Mouse (Mus musculus) embryonic facial prominence, embryonic 15.5 days (tissue): ENCODE data around the gene Tmem263. TPM values are rescaled to one million over a fixed set of nuclear protein-coding genes. Genes with fewer than 3 reads are reported as not detected.

Experiments
- ATAC-seq: fragments of 200-750 bp; cut with Nextera tagmentation; 2 replicates; pipeline ENCODE4 v1.8.0; 2017; ENCODE audit warnings: low read depth, moderate TSS enrichment; ENCODE audit not compliant: insufficient number of reproducible peaks, low FRiP score, low TSS enrichment
- H3K27ac ChIP-seq: fragments of 300-500 bp; sonication (generic); replicated peaks from 2 replicates; pipeline ENCODE4 v1.5.1; 2015; ENCODE audit warnings: mild to moderate bottlenecking, inconsistent platforms
- H3K27me3 ChIP-seq: fragments of 300-500 bp; sonication (generic); 2 replicates; pipeline ENCODE4 v1.6.1; 2015; ENCODE audit warnings: inconsistent platforms
- H3K36me3 ChIP-seq: fragments of 300-500 bp; sonication (generic); 2 replicates; pipeline ENCODE4 v1.6.1; 2015; ENCODE audit warnings: mild to moderate bottlenecking, inconsistent platforms
- H3K4me1 ChIP-seq: fragments of 300-500 bp; sonication (generic); 2 replicates; pipeline ENCODE4 v1.6.1; 2015; ENCODE audit warnings: inconsistent platforms
- H3K4me2 ChIP-seq: fragments of 300-500 bp; sonication (generic); replicated peaks from 2 replicates; pipeline ENCODE4 v1.6.1; 2015; ENCODE audit warnings: mild to moderate bottlenecking, inconsistent platforms
- H3K4me3 ChIP-seq: fragments of 300-500 bp; sonication (generic); replicated peaks from 2 replicates; pipeline ENCODE4 v1.5.1; 2015; ENCODE audit warnings: mild to moderate bottlenecking, inconsistent platforms
- H3K9ac ChIP-seq: fragments of 300-500 bp; sonication (generic); 2 replicates; pipeline ENCODE4 v1.6.1; 2015; ENCODE audit warnings: inconsistent platforms
- H3K9me3 ChIP-seq: fragments of 300-500 bp; sonication (generic); replicated peaks from 2 replicates; pipeline ENCODE4 v1.6.1; 2016; ENCODE audit warnings: inconsistent platforms
- WGBS: fragments of 180-500 bp; shearing (Covaris S2); methylation state at CpG from one replicate; pipeline ENCODE4 v1.1.7; 2015; 5-methylcytosine and 5-hydroxymethylcytosine counted together
- polyA plus RNA-seq: library from polyadenylated mRNA; unstranded; fragments of >200 nt; fragmentation: Nextera tagmentation; extraction: Ambion mirVana; gene quantifications from 2 replicates; pipeline ENCODE4 v1.2.1, GENCODE M21; 2015

The Tmem263 gene
- 105 and 108 TPM in 2 replicates for polyA plus RNA-seq

DNA sequence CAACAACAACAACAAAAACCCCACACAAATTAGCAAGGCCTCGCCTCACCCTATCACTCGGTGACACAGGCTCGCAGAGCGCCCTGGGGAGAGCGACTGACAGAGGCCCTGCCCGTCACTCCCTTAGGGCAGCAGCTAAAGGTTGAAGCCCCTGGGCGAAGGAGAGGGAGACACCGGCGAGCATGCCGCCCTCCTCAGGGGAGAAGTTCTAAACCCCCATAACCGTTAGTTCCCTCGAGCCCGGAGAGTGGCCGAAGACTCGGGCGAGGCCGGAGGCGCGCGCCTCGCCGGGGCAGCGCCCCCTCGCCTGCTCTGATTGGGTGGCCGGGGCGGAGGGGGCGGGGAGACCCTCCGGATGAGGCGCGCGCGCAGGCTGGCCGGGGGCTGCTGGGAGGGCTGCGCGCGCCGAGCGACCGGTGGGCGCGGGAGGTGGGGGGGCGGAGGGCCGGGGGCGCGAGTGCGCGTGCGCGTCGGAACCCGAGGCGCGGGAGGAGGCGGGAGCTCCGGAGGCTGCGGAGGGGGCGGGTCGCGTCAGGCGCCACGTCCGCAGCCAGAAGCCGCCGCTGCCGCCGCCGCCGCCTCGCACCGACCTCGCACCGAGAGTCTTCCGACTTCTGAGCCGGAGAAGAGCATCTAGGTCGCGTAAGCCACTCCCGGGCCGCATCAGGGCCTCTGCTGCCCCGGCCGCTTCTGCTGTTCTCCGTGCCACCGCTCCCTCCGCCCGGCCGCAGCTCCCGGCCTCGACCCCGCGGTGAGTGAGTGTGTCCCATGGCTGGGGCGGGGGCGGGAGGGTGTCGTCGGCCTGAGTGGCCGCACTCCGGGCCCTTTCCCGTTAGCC, at the start of gene Tmem263, which contains the start of gene Fhl4:
Gene Tmem263, plus strand, starts transcription at position 381 of the 838 bp plus-strand sequence.
Gene Fhl4, minus strand, starts transcription at position 249 of the 838 bp plus-strand sequence.
- H3K4me1 ChIP-seq = peaks cover 14% of the 10 kb centered on the region
- peak; percentile 98 for ATAC-seq
- under 1% methylated on average over 72 of the region's 96 CpGs for WGBS

DNA sequence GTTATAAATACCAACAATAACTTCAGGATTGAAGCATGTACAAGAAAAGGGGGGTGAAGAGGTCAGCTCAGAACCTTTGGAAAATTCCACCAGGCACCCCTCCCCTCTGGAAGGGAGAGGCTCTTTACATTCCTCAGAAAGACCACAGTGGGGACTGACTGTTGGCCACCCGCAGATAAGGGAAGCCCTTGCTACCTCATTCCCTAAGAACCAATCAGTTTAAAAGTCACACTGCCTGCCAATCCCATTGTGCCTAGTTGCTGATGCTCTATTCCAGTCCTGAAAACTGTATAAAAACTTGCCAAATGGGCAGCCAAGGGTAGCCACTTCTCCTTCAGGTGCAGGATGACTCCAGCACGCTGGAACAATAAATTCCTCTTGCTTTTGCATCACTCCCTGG, 47.6 kb upstream of the Tmem263 start:
- ATAC-seq = no peak
- no peak overlapping the region for H3K27ac ChIP-seq

More for the DNA sequence above, at the start of gene Tmem263, which contains the start of gene Fhl4:
- no peaks in the 10 kb centered on the region for H3K36me3 ChIP-seq
- no peaks in the 10 kb centered on the region for H3K9me3 ChIP-seq
- H3K27ac ChIP-seq = peak within 1 kb of the TSS; percentile 91
- peak within 1 kb of the TSS; percentile 99 for H3K4me3 ChIP-seq
- H3K4me2 ChIP-seq = peak within 1 kb of the TSS; percentile 68
- H3K27me3 ChIP-seq = no peaks in the 10 kb centered on the region
- peak within 1 kb of the TSS; percentile 99 for H3K9ac ChIP-seq

DNA sequence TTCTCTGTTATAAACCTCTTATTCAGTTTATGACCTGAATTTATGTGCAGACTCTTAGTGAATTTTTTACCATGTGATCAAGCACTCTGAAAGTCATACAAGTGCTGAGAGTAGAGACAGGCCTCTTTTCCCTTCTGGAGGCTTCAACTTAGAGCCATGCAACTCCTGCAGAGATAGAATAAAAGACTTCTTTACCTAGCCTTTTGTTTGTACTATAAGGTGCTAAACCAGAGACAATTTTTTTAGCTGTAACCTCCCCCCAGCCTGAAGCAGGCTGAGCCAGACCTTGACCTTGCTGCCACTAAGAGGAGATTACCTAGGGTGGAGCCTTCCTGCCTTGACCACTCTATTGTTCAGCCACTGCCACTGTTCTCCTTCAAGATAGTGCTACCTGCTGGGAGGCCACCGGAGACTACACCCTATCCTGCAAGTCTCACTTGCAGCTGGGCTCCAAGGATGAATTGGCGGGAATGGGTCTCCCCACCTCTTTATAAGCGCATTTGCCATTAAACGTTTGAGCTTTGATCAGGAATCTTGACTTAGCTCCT, 30.7 kb upstream of the Tmem263 start:
- Histone ChIP-seq H3K9ac (no peak overlapping the region), H3K27ac (no peak overlapping the region), H3K36me3 (no peaks in the 10 kb centered on the region), H3K27me3 (no peaks in the 10 kb centered on the region), H3K4me3 (no peak overlapping the region), H3K4me1 (no peaks in the 10 kb centered on the region), H3K9me3 (no peaks in the 10 kb centered on the region), H3K4me2 (no peak overlapping the region)
- no peak for ATAC-seq
- WGBS = 58% methylated on average over 4 of the region's 4 CpGs

More for the DNA sequence above, 47.6 kb upstream of the Tmem263 start:
- Histone ChIP-seq H3K9me3 (no peaks in the 10 kb centered on the region), H3K27me3 (no peaks in the 10 kb centered on the region), H3K36me3 (no peaks in the 10 kb centered on the region), H3K4me3 (no peak overlapping the region), H3K4me1 (no peaks in the 10 kb centered on the region), H3K4me2 (no peak overlapping the region), H3K9ac (no peak overlapping the region)
- WGBS = 88% methylated on average over 2 of the region's 2 CpGs

DNA sequence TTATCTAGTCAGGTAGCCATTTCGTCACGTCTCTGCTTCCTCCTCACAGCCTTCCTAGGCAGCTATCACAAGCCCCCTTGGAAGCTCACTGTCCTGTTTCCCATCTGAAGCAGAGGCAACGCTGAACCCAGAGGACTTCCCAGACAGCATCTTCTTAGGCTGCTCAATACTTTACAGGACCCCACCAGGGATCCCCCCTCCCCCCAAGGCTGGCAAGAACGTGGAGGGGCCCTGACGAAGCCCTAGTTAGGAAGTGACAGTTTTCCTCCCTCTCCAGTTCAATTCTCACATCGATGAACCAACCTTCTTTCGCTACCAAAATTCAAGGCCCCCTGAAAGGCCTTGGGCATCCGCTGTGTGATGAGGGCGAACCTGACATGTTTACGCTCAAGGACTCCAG, 586 bp upstream of the Tmem263 start:
- peak overlapping the region; percentile 68 for H3K4me2 ChIP-seq
- peak overlapping the region; percentile 95 for H3K9ac ChIP-seq
- ATAC-seq = no peak
- peak overlapping the region; percentile 99 for H3K4me3 ChIP-seq
- WGBS = under 1% methylated on average over 10 of the region's 10 CpGs
- no peaks in the 10 kb centered on the region for H3K36me3 ChIP-seq
- no peaks in the 10 kb centered on the region for H3K9me3 ChIP-seq
- H3K4me1 ChIP-seq = peaks cover 14% of the 10 kb centered on the region
- no peaks in the 10 kb centered on the region for H3K27me3 ChIP-seq
- peak overlapping the region; percentile 89 for H3K27ac ChIP-seq

DNA sequence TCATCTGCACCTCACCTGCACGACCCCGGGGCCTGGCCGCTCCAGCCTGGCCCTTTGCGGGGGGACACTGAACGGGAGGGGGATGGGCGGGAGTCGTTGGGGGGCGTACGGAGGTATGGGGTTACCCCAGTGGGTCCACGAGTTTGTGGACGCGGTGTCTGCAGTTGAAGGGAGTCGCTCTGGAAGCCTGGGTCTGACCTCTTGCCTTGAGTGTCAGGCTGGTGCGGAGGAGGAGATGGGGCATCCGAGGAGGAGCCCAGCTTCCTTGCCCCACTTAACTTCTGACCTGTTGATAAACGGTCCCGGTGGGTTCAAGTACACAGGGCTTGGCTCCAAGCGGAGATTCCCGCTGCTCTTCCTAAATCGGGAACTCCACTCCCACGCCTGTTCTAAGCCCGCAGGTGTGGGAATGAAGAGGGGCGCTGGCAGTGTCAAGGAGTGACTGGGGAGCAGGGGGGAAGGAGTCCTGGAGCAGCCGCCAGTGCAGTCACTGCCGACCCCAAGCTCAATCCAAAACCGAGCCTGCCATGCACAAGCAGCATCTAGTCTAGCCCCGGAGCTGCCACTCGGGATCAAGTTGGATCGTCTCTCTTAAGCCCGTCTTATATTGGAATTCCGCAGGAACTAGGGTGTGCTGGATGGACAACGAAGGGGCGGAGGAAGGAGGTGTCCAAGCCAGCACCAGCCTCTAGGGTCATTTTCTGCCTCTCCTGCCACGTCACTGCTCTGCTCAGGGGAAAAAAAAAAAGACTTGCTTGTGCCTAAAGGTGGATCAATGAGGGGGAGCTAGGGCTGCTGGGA, 858 bp downstream of the Tmem263 start:
- ATAC-seq = no peak; the same call in 1 of the 2 replicates
- H3K27ac ChIP-seq = peak overlapping the region; percentile 91
- under 1% methylated on average over 34 of the region's 34 CpGs for WGBS
- no peaks in the 10 kb centered on the region for H3K27me3 ChIP-seq
- peaks cover 14% of the 10 kb centered on the region for H3K4me1 ChIP-seq
- no peaks in the 10 kb centered on the region for H3K9me3 ChIP-seq
- H3K4me3 ChIP-seq = peak overlapping the region; percentile 99
- no peaks in the 10 kb centered on the region for H3K36me3 ChIP-seq
- H3K4me2 ChIP-seq = peak overlapping the region; percentile 68
- H3K9ac ChIP-seq = peak overlapping the region; percentile 99

DNA sequence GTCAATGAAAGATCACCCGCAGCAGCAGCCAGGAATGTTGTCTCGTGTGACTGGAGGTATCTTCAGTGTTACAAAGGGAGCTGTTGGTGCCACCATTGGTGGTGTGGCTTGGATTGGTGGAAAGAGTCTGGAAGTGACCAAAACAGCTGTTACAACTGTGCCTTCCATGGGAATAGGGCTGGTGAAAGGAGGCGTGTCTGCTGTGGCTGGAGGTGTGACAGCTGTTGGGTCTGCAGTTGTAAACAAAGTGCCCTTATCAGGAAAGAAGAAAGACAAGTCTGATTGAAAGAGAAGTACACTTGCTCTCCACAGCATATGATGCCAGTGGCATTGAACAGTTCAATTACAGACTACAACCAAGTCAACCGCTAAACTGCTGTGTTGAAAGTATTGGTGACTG, 12.0 kb downstream of the Tmem263 start:
- H3K4me3 ChIP-seq = no peak overlapping the region
- no peak overlapping the region for H3K9ac ChIP-seq
- H3K36me3 ChIP-seq = peaks cover 25% of the 10 kb centered on the region
- 80% methylated on average over 4 of the region's 4 CpGs for WGBS
- no peak overlapping the region for H3K27ac ChIP-seq
- ATAC-seq = no peak
- no peaks in the 10 kb centered on the region for H3K4me1 ChIP-seq
- H3K9me3 ChIP-seq = no peaks in the 10 kb centered on the region
- H3K4me2 ChIP-seq = no peak overlapping the region
- H3K27me3 ChIP-seq = no peaks in the 10 kb centered on the region

DNA sequence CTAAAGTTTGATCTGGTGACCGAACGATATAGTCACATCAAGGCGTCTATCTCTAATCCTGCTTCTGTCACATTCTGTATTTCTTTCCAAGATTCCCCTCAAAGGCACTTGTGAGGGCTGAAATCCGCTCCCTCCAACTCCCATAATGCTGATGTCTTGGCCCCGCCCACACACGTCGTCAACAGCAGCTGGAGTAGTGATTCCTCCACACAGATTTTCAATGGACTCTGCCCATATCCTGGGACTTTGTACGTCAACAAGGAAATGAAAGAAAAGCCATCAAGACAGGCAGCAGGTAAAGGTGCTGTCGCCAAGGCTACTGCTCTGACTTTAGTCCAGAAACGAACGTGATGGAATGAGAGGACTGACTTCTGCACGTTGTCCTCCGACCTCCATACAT, 22.8 kb downstream of the Tmem263 start:
- H3K36me3 ChIP-seq = peaks cover 24% of the 10 kb centered on the region
- no peak overlapping the region for H3K4me3 ChIP-seq
- ATAC-seq = no peak

DNA sequence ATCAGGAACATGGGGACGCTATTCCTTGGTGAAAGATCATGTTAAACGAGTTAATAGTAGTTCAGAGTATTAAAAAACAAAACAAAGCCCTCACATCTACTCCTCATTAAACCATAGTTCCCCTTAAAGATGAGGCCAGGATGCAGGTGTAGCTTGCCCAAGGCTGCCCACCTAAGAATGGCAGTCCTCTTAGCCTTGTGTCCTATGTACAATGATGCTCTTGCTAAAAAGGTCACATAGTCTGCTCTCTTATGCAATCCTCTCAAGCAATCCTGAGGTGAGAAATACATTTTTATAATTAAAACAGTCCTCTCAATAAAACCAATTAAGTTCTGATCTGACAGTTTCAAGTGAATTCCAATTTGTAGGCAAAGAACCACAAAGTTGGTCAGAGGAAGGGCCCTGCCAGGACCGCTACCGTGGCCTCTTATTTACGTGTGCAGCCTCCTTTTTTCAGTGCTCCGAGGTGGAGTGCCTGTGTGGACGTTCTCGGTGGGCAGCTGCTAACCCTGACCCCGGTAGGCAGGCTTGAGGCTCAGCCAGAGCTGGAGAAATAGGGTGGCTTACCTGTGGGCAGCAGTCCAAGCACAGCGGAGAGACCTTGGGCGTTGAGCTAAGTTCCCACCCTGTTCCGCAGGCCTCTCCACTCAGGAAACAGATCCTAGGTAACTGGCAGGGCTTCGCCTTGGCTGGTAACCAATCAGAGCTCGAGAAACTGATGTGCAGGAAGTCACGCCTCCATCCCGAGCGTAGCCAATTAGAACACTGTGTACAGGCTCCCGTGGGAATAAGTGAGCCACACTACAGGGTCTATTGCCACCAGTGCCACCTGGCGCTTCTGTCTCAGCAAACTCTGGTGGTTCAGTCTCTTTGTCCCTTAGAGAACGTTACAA, 25.2 kb downstream of the Tmem263 start, which contains the start of gene Mterf2:
Gene Mterf2, minus strand, starts transcription at position 633 of the 893 bp plus-strand sequence.
- H3K4me2 ChIP-seq = peak within 1 kb of the TSS; percentile 61
- peaks cover 11% of the 10 kb centered on the region; the same call in 1 of the 2 replicates for H3K4me1 ChIP-seq
- peak within 1 kb of the TSS; percentile 55 for H3K27ac ChIP-seq
- peak within 1 kb of the TSS; percentile 67 for H3K4me3 ChIP-seq
- peak within 1 kb of the TSS; percentile 46 for H3K9ac ChIP-seq
- peaks cover 9% of the 10 kb centered on the region; the same call in 1 of the 2 replicates for H3K36me3 ChIP-seq
- H3K9me3 ChIP-seq = no peaks in the 10 kb centered on the region
- WGBS = 6% methylated on average over 20 of the region's 20 CpGs
- peak; percentile 99 for ATAC-seq
- H3K27me3 ChIP-seq = no peaks in the 10 kb centered on the region

More for the DNA sequence above, 22.8 kb downstream of the Tmem263 start:
- Histone ChIP-seq H3K4me2 (no peak overlapping the region), H3K9me3 (no peaks in the 10 kb centered on the region), H3K27me3 (no peaks in the 10 kb centered on the region), H3K27ac (no peak overlapping the region), H3K4me1 (peaks cover 11% of the 10 kb centered on the region; the same call in 1 of the 2 replicates), H3K9ac (no peak overlapping the region)
- WGBS = 84% methylated on average over 13 of the region's 13 CpGs

DNA sequence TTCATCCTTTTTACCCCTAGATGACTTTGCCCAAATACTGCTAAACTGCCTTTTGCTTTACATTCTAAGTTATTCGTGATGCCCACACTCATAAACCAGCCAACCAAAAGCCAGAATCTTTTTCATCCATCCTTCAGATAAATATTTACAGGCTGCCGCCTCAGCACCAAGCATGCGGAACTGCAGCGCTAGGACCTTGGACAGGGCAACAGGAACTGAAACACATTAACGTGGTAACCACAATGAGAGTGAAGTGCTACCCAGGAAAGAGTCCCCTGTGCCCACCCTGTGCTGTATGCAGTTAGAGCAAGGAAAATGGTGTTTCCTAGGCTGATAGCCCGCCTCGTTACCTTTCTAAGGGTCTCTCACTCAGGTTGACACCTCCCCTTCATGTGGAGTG, 26.0 kb downstream of the Tmem263 start:
- Histone ChIP-seq H3K4me3 (peak overlapping the region; percentile 67), H3K9ac (peak overlapping the region; percentile 21; the same call in 1 of the 2 replicates), H3K4me1 (peaks cover 11% of the 10 kb centered on the region; the same call in 1 of the 2 replicates), H3K27me3 (no peaks in the 10 kb centered on the region), H3K36me3 (peaks cover 8% of the 10 kb centered on the region; the same call in 1 of the 2 replicates), H3K9me3 (no peaks in the 10 kb centered on the region), H3K27ac (peak overlapping the region; percentile 55), H3K4me2 (peak overlapping the region; percentile 61)
- 16% methylated on average over 7 of the region's 7 CpGs for WGBS
- ATAC-seq = no peak

DNA sequence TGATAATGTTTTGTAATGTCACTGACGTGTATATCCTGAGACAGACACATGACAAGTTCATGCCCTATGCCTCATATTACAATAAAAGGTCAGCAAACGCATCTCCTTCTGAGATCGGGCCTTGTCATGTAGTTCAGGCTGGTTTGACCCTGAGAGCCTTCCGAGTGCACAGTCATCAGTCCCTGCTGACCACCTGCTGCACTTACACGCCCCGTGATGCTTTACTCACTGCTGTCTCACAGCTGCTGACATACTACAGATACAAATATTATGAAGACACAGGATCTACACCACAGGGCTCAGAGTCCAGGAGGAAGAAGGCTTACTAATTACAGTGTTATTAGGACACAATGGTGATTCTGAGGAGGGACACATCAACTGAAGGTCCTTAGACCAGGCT, 34.1 kb downstream of the Tmem263 start:
- no peaks in the 10 kb centered on the region for H3K27me3 ChIP-seq
- no peak overlapping the region for H3K4me3 ChIP-seq
- H3K4me1 ChIP-seq = no peaks in the 10 kb centered on the region
- no peak overlapping the region for H3K27ac ChIP-seq
- H3K9ac ChIP-seq = no peak overlapping the region
- no peak overlapping the region for H3K4me2 ChIP-seq
- no peaks in the 10 kb centered on the region for H3K9me3 ChIP-seq
- WGBS = 89% methylated on average over 6 of the region's 6 CpGs
- peaks cover 17% of the 10 kb centered on the region; the same call in 1 of the 2 replicates for H3K36me3 ChIP-seq
- no peak for ATAC-seq
